Mouse (Mus musculus): ENCODE measurements around the gene Bhlha15. TPM values are rescaled to one million over a fixed set of nuclear protein-coding genes. Genes with fewer than 3 reads are reported as not detected.

Bhlha15 gene
- 0.19 and 3.9 TPM in 2 replicates for polyA plus RNA-seq (2014; fragmentation: Nextera tagmentation; extraction: Ambion mirVana)

GRCm38 (mm10) chr5:144189950-144190583 is at the start of gene Bhlha15:
Gene Bhlha15, plus strand, starts transcription at chr5:144190286.
- ATAC-seq (replicated peaks; ENCODE audit: low FRiP score, low TSS enrichment, low read depth) = peak; percentile 52; the same call in 1 of the 2 replicates
- Histone ChIP-seq H3K36me3 (ENCODE audit: control insufficient read depth, insufficient read depth, low read length) (peaks cover 9% of the 10 kb centered on the region), H3K27ac (ENCODE audit: low read depth) (no peak within 1 kb of the TSS), H3K4me1 (replicated peaks; ENCODE audit: control insufficient read depth, insufficient read depth, low read length) (peaks cover 8% of the 10 kb centered on the region), H3K9ac (ENCODE audit: low read length) (no peak within 1 kb of the TSS), H3K9me3 (ENCODE audit: control insufficient read depth, low read length) (no peaks in the 10 kb centered on the region), H3K4me2 (ENCODE audit: low read length) (peak within 1 kb of the TSS; percentile 54), H3K4me3 (ENCODE audit: low read depth, low read length) (peak within 1 kb of the TSS; percentile 21; the same call in 1 of the 2 replicates), H3K27me3 (replicated peaks; ENCODE audit: control insufficient read depth, insufficient read depth, low read length) (no peaks in the 10 kb centered on the region)
- WGBS = 3% methylated on average over 22 of the region's 26 CpGs
- DNase-seq (ENCODE audit: low spot score) = peak; percentile 73

GRCm38 (mm10) chr5:144143531-144143930 is 46.6 kb upstream of the Bhlha15 start:
- no peaks in the 10 kb centered on the region for H3K9me3 ChIP-seq (ENCODE audit: control insufficient read depth, low read length)
- H3K4me2 ChIP-seq (ENCODE audit: low read length) = no peak overlapping the region
- H3K4me3 ChIP-seq (ENCODE audit: low read depth, low read length) = no peak overlapping the region
- H3K4me1 ChIP-seq (replicated peaks; ENCODE audit: control insufficient read depth, insufficient read depth, low read length) = no peaks in the 10 kb centered on the region
- no peak for DNase-seq (ENCODE audit: low spot score)
- WGBS = 90% methylated on average over 5 of the region's 5 CpGs
- ATAC-seq (replicated peaks; ENCODE audit: low FRiP score, low TSS enrichment, low read depth) = no peak
- H3K27ac ChIP-seq (ENCODE audit: low read depth) = no peak overlapping the region
- H3K36me3 ChIP-seq (ENCODE audit: control insufficient read depth, insufficient read depth, low read length) = peaks cover 24% of the 10 kb centered on the region
- H3K27me3 ChIP-seq (replicated peaks; ENCODE audit: control insufficient read depth, insufficient read depth, low read length) = no peaks in the 10 kb centered on the region
- no peak overlapping the region for H3K9ac ChIP-seq (ENCODE audit: low read length)

- Histone ChIP-seq H3K9me3 (ENCODE audit: control insufficient read depth, low read length) (no peaks in the 10 kb centered on the region), H3K4me2 (ENCODE audit: low read length) (no peak overlapping the region), H3K27me3 (replicated peaks; ENCODE audit: control insufficient read depth, insufficient read depth, low read length) (no peaks in the 10 kb centered on the region), H3K4me1 (replicated peaks; ENCODE audit: control insufficient read depth, insufficient read depth, low read length) (no peaks in the 10 kb centered on the region), H3K36me3 (ENCODE audit: control insufficient read depth, insufficient read depth, low read length) (peaks cover 42% of the 10 kb centered on the region), H3K4me3 (ENCODE audit: low read depth, low read length) (no peak overlapping the region), H3K9ac (ENCODE audit: low read length) (no peak overlapping the region), H3K27ac (ENCODE audit: low read depth) (no peak overlapping the region)
- ATAC-seq (replicated peaks; ENCODE audit: low FRiP score, low TSS enrichment, low read depth) (no peak), DNase-seq (ENCODE audit: low spot score) (no peak)
These were observed 43.2 kb upstream of the Bhlha15 start for GRCm38 (mm10) chr5:144146898-144147297.

- no peak overlapping the region for H3K4me2 ChIP-seq (ENCODE audit: low read length)
- no peak for DNase-seq (ENCODE audit: low spot score)
- 96% methylated on average over 4 of the region's 4 CpGs for WGBS
- no peaks in the 10 kb centered on the region for H3K4me1 ChIP-seq (replicated peaks; ENCODE audit: control insufficient read depth, insufficient read depth, low read length)
- no peak overlapping the region for H3K27ac ChIP-seq (ENCODE audit: low read depth)
- H3K27me3 ChIP-seq (replicated peaks; ENCODE audit: control insufficient read depth, insufficient read depth, low read length) = no peaks in the 10 kb centered on the region
- no peaks in the 10 kb centered on the region for H3K9me3 ChIP-seq (ENCODE audit: control insufficient read depth, low read length)
- H3K9ac ChIP-seq (ENCODE audit: low read length) = no peak overlapping the region
- ATAC-seq (replicated peaks; ENCODE audit: low FRiP score, low TSS enrichment, low read depth) = no peak
- H3K36me3 ChIP-seq (ENCODE audit: control insufficient read depth, insufficient read depth, low read length) = peaks cover 37% of the 10 kb centered on the region
- H3K4me3 ChIP-seq (ENCODE audit: low read depth, low read length) = no peak overlapping the region
These were observed 40.6 kb upstream of the Bhlha15 start for GRCm38 (mm10) chr5:144149530-144149929.

- Histone ChIP-seq H3K36me3 (ENCODE audit: control insufficient read depth, insufficient read depth, low read length) (peaks cover 41% of the 10 kb centered on the region), H3K27ac (ENCODE audit: low read depth) (no peak overlapping the region), H3K9me3 (ENCODE audit: control insufficient read depth, low read length) (no peaks in the 10 kb centered on the region), H3K4me3 (ENCODE audit: low read depth, low read length) (no peak overlapping the region), H3K9ac (ENCODE audit: low read length) (no peak overlapping the region), H3K4me1 (replicated peaks; ENCODE audit: control insufficient read depth, insufficient read depth, low read length) (no peaks in the 10 kb centered on the region), H3K27me3 (replicated peaks; ENCODE audit: control insufficient read depth, insufficient read depth, low read length) (no peaks in the 10 kb centered on the region), H3K4me2 (ENCODE audit: low read length) (no peak overlapping the region)
- ATAC-seq (replicated peaks; ENCODE audit: low FRiP score, low TSS enrichment, low read depth) = no peak
- DNase-seq (ENCODE audit: low spot score) = no peak
- 82% methylated on average over 4 of the region's 4 CpGs for WGBS
These were observed 38.8 kb upstream of the Bhlha15 start for GRCm38 (mm10) chr5:144151270-144151669.

GRCm38 (mm10) chr5:144154528-144154927 is 35.6 kb upstream of the Bhlha15 start:
- H3K9ac ChIP-seq (ENCODE audit: low read length) = no peak overlapping the region
- ATAC-seq (replicated peaks; ENCODE audit: low FRiP score, low TSS enrichment, low read depth) = no peak
- H3K9me3 ChIP-seq (ENCODE audit: control insufficient read depth, low read length) = no peaks in the 10 kb centered on the region
- DNase-seq (ENCODE audit: low spot score) = peak; percentile 79
- WGBS = 35% methylated on average over 7 of the region's 7 CpGs
- H3K4me3 ChIP-seq (ENCODE audit: low read depth, low read length) = no peak overlapping the region
- no peak overlapping the region for H3K4me2 ChIP-seq (ENCODE audit: low read length)
- H3K27me3 ChIP-seq (replicated peaks; ENCODE audit: control insufficient read depth, insufficient read depth, low read length) = no peaks in the 10 kb centered on the region
- peaks cover 29% of the 10 kb centered on the region for H3K36me3 ChIP-seq (ENCODE audit: control insufficient read depth, insufficient read depth, low read length)
- no peak overlapping the region for H3K27ac ChIP-seq (ENCODE audit: low read depth)
- H3K4me1 ChIP-seq (replicated peaks; ENCODE audit: control insufficient read depth, insufficient read depth, low read length) = 0 out of 2 replicates have a peak, but pooled peaks cover 6% of the 10 kb centered on the region

GRCm38 (mm10) chr5:144158604-144159003 is 31.5 kb upstream of the Bhlha15 start:
- 19% methylated on average over 4 of the region's 4 CpGs for WGBS
- Histone ChIP-seq H3K9me3 (ENCODE audit: control insufficient read depth, low read length) (no peaks in the 10 kb centered on the region), H3K9ac (ENCODE audit: low read length) (no peak overlapping the region), H3K36me3 (ENCODE audit: control insufficient read depth, insufficient read depth, low read length) (peaks cover 11% of the 10 kb centered on the region), H3K4me2 (ENCODE audit: low read length) (no peak overlapping the region), H3K27me3 (replicated peaks; ENCODE audit: control insufficient read depth, insufficient read depth, low read length) (no peaks in the 10 kb centered on the region), H3K4me3 (ENCODE audit: low read depth, low read length) (no peak overlapping the region), H3K27ac (ENCODE audit: low read depth) (peak overlapping the region; percentile 64), H3K4me1 (replicated peaks; ENCODE audit: control insufficient read depth, insufficient read depth, low read length) (0 out of 2 replicates have a peak, but pooled peaks cover 6% of the 10 kb centered on the region)
- ATAC-seq (replicated peaks; ENCODE audit: low FRiP score, low TSS enrichment, low read depth) = peak; percentile 67; the same call in 1 of the 2 replicates
- peak; percentile 65 for DNase-seq (ENCODE audit: low spot score)

GRCm38 (mm10) chr5:144159137-144159536 is 30.9 kb upstream of the Bhlha15 start:
- Histone ChIP-seq H3K27ac (ENCODE audit: low read depth) (peak overlapping the region; percentile 64), H3K36me3 (ENCODE audit: control insufficient read depth, insufficient read depth, low read length) (peaks cover 11% of the 10 kb centered on the region), H3K4me1 (replicated peaks; ENCODE audit: control insufficient read depth, insufficient read depth, low read length) (0 out of 2 replicates have a peak, but pooled peaks cover 6% of the 10 kb centered on the region), H3K9me3 (ENCODE audit: control insufficient read depth, low read length) (no peaks in the 10 kb centered on the region), H3K4me3 (ENCODE audit: low read depth, low read length) (no peak overlapping the region), H3K9ac (ENCODE audit: low read length) (no peak overlapping the region), H3K27me3 (replicated peaks; ENCODE audit: control insufficient read depth, insufficient read depth, low read length) (no peaks in the 10 kb centered on the region), H3K4me2 (ENCODE audit: low read length) (no peak overlapping the region)
- ATAC-seq (replicated peaks; ENCODE audit: low FRiP score, low TSS enrichment, low read depth) (no peak), DNase-seq (ENCODE audit: low spot score) (no peak)
- WGBS = 88% methylated on average over 8 of the region's 8 CpGs
